Mouse (Mus musculus) ES-Bruce4 (cell line): ENCODE measurements around the gene Mapk1.

Source experiments
- CTCF ChIP-seq: IDR thresholded peaks from one replicate; pipeline ENCODE4 v1.8.1; 2011; ENCODE audit warnings: low read depth, low read length
- EP300 ChIP-seq: IDR thresholded peaks from 2 replicates; pipeline ENCODE4 v1.6.1; 2011; ENCODE audit warnings: low read depth, low read length; ENCODE audit not compliant: insufficient read depth
- POLR2A ChIP-seq: IDR thresholded peaks from one replicate; pipeline ENCODE4 v1.8.1; 2011; ENCODE audit warnings: low read length; ENCODE audit not compliant: insufficient read depth

- TF ChIP-seq CTCF = no peak
- no peak for TF ChIP-seq POLR2A
- TF ChIP-seq EP300 = no peak
These were observed 93.1 kb downstream of the Mapk1 start for GRCm38 (mm10) chr16:17076301-17076700.
